Mouse (Mus musculus): Measurements from ENCODE around the gene Pcgf2.

The Pcgf2 gene

DNA sequence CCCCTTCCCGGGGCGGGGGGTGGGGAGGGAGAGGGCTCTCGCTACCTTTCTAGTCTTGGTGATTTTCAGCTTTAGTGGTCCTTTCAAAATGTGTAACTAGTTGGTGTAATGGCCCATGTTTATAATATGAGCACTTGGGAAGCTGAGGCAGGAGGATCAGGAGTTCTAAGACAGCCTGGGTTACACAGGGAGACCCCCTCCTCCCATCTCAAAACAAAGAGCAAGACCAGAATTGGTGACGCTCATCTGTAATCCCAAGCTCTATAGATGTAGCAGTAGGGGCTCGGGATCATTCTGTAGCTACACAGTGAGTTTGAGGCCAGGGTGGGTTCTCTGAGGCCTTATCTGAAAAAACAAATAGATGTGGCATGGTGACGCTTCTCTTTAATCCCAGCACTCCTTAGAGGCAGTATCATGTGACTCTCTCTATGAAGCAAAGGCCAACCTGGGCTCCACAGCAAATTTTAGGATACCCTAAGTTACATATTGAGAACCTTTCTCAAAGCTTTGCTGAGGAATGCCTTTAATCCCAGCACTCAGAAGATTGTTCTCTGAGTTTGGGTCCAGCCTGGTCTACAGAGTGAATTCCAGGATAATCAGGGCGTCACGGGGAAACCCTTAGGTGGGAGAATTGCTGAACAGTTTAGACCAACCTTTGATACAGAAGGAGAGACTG lies 56.8 kb downstream of the Pcgf2 start:
- DNase-seq = no peak

DNA sequence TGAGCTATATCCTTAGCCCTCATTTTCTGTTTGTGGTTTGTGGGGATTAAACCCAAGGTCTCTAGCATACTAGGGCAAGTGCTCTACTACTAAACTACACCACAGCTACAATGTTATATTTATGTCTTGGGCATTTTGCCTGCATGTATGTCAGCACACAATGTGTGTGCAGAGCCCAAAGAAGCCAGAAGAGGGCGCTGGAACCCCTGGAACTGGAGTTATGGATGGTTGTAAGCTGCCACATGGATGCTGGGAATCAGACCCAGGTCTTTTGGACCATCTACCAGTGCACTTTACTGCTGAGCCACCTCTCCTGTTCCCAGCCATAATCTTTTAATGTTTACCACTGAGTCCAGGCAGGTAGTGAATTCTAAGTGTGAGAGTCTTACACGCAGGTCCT lies 57.6 kb downstream of the Pcgf2 start:
- no peak for DNase-seq

DNA sequence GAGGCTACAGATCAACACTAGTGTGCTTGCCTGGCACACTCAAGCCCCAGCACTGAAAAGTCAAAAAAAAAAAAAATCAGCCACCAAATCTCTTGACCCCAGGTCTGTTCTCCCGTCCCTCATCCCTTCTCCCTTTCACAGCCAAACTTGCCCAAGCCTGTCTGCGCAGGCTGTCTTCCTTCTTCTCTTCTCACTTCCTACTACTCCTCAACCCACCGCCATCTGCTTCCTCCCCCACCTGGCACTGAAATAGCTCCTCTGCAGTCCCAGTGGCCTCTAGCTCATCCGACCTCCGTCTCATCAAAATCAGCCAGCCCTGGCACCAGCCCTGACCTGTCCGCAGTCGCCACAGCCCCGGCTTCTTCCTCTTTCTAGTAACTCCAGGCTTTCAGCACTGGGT lies 58.6 kb downstream of the Pcgf2 start:
- no peak for DNase-seq
